Mouse (Mus musculus) regulatory T cell (primary cell): Measurements from ENCODE around the gene Erp29.
"Not testable (repeated sequence)": the region's sequence is repeated elsewhere in the genome, so short reads cannot be mapped to it uniquely, and the experiment has no call there.

Source experiments
- in situ Hi-C: fragments of 300-600 bp; cut with MboI, MseI; formaldehyde crosslinking; loops from one replicate; pipeline ENCODE4 v1.15.1; 2025; ENCODE audit warnings: high pct_unique_total_duplicates

The Erp29 gene

DNA sequence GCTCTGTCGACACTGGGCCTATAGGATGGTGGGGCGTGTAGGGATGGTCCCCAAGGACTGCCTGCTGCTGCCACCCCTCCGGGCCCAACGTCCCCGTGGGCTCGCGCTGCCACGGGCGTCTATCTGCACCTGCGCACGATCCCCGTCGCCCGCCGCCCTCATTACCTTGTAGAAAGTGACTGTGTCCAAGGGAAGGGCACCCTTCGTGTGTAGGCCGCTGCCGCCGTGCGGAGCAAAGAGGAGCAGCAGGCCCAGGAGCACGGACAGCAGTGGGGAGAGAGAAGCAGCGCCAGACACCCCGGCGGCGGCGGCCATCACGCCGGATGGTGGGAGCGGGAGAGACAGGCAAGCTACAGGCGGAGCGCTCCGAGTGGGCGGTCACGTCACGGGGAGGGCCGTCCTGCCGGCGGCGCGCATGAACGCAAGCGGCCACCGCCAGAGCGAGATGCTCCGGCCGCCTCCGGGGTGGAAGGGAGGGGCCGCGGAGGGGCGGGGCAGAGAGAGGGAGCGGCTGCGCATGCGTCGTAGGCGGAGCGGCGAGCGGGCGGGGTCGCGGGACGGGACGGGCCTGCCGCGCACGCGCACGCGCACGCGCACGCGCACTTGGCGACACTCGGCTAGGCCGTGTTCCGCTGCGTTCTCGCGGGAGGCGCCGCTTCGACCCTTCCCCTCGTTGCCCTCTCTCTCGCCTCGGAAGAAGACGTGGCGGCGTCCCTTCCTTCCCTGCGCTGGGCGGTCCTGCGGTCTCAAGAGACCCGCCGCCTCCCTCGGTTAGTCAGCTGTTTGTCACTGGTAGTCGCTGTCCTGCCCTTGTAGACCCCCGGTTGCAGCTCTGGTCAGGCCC, at the start of gene Erp29:
Gene Erp29 (minus strand): TSS at position 481 of the 844 bp plus-strand sequence.
- in situ Hi-C loops: no loop called here

DNA sequence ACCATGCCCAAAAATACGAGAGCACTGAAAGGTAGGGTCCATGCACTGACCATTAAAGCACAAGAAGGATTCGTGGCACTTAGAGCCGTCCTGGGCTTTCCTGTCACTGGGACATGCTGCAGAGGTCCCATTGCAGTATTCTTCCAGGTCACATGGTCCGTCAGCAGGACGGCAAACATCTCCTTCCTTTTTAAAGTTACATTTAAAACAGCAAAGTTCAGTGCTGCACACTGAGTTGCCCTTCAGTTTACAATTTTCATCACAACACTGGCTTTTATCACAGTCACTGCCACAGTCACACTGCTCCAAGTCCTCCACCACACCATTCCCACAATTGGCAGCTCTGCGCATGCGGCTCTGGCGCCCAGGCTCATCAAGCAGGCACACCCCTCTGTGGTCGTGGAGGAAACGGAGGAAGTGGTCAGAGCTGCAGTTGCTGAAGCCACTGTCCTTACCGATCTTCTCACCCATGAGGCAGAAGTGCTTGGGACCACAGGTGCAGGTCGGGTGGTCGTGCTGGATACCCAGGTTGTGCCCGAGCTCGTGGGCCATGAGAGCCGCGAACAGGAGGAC, 49.2 kb upstream of the Erp29 start:
- in situ Hi-C loops: not testable (repeated sequence)

DNA sequence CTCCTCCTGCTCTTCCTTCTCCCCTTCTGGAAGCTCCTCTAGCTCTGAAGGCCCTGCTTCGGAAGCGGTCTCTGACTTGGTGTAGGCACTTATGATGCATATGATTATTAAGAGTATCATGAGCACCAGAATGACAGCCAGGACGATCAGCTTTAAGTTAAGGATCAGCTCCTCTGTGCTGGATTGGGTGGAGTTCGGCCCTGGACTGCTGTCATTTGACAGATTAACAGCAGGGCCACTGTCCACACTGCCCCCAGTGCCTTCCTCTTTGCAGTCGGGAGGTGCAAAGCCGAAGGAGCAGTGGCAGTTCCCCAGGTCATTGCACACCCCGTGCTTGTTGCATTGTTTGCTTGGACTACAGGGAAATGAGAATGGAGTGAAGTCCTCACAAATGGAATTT, 48.4 kb upstream of the Erp29 start:
- in situ Hi-C loops: no loop called here

DNA sequence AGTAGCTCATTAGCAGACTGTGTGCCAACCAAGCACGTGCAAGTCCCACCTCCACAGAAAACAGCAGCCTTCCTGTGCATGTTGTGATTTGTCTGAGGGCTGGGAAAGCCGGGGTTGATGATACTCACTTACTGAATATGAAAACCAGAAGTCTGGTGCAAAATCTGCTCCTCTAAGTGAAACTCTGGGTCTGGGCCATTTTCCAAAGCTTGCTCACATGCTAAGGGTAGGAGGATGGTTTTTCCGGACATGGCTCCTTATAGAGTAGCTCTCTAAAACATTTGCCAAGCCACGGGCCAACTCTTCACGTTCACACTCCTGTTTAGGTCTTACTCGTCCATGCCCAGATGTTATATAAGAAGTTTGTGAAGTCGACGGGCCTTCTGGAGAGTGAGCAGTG, 41.0 kb upstream of the Erp29 start:
- in situ Hi-C loops: no loop called here

DNA sequence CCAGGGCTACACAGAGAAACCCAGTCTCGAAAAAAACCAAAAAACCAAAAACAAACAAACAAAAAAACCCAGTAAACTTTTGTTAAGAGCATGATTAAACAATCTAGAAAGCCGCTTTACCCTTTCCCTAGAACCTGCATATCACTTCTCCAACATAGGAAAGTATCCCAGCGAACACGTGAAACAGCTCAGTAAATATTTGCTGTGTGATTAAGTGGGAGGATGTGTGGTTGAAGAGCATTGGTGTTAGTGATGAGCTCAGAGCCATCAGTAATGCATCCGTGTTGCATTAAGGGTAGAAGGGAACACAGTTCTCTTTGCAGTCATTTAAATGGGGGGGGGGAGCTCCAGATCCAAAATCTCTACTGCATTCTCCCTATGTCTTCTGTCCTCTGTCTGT, 32.5 kb upstream of the Erp29 start:
- in situ Hi-C loops: no loop called here

DNA sequence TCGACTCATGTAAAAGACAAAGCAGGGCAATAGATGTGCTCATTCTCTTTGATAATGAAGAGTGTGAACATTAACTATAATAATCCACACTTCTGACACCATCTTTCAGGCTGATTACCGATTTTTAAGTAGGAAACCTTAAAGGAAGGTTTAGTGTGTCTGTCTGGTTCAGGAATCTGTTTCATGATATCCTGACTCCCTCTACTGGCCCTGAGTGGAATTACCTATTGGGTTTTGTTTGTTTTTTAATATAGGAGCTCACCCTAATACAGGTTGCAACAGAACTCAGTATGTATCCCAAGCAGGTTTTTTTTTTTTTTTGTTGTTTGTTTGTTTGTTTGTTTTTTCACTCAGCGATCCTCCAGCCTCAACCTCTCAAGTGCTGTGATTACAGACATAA, 25.4 kb upstream of the Erp29 start:
- in situ Hi-C loops: no loop called here

DNA sequence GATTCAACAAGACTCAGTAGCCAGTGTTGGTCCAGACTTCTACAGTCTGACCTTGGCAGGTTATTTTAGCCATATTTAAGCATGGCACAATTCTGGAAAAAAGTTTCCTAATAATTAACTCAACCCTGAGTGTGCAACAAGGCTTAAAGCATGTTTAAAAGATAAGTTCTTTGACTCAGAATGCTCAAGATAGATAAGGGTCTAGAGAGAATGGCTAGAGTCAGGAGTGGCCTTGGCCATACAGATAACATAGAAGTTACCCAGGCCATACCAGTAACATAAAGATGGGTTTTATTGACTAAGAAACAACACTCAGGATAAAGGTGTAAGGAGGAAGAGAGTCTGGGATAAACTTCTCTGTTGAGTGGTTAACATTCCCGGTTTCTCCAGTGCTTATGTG, 23.7 kb upstream of the Erp29 start:
- in situ Hi-C loops: no loop called here

DNA sequence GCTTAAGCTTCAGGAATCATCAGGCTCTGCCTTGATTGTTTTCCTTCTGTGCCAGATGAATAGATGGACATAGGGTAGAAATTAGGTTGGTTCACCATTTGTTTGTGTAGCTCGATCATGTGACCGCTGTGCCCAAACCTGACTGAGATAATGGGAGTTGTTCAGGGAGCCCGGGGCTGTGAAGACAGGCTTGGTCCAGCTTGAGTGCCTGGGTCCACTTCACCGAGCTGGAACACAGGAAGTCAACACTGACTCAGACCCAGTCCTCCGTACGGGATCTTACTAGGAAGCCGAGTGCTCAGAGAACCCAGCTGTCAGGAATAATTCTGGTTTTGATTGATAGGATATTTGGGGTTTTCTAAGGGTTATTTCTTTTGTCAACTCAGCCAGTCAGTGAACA, 22.3 kb upstream of the Erp29 start:
- in situ Hi-C loops: no loop called here

DNA sequence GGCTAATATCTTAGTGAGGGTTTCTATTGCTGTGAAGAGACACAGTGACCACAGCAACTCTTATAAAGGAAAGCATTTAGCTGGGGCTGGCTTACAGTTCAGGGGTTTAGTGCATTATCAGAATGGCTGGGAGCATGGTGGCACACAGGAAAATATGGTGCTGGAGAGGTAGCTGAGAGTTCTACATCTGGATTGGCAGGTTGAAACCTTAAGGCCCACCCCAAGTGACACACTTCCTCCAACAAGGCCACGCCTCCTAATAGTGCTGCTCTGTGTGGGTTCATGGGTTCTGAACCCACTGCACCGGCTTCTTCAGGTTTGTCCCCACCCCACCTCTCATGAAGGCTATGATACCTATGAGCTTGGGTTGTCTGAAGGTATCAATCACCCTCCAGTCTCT, 20.1 kb upstream of the Erp29 start:
- in situ Hi-C loops: no loop called here

DNA sequence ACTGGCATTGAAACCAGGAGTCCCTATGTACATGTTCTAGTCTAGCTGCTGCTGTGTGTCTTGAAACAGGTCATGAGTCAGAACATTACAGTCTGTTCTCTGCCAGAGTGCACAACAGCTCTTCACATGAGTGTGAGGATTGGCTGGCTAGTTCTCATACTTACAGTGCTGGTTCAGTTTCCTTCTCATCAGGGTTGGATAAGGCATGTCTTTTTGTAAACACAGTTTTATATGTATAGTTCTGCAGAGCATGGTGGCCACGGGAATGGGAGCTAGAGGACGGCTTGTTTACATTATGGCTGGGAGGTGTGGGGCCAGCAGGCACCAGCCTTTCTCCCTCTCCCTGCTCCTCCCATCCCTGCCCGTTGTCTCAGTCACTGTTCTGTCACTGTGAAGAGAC, 17.3 kb upstream of the Erp29 start:
- in situ Hi-C loops: no loop called here

DNA sequence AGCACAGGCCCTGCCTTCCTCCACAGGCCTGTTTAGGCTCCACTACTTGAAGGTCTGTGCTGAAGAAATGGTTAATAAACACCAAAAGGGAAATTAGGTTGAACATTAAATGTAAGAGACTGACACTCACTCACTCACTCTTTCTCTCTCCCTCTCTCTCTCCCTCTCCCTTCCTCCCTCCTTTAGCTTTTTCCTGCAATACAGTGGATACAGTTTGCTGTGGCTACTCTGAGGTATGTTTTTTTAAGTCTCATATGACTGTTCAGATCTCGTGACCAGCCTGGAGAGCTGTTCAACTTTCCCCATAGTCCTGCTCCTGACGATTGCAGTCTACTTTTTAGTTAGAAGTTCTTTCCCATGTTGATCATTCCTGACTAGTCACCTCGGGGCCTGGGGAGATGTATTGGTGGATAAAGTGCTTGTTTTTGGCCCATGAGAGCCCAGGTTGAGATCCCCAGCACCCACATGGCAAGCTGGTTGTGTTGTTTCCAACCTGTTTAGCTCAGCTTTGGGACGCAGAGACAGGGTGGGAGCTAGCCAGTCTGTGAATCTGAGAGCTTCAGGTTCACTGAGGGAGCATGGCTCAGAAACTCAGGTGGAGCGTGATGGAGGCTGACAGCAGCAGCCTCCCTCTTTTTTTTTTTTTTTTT, 11.4 kb upstream of the Erp29 start:
- in situ Hi-C loops: no loop called here

DNA sequence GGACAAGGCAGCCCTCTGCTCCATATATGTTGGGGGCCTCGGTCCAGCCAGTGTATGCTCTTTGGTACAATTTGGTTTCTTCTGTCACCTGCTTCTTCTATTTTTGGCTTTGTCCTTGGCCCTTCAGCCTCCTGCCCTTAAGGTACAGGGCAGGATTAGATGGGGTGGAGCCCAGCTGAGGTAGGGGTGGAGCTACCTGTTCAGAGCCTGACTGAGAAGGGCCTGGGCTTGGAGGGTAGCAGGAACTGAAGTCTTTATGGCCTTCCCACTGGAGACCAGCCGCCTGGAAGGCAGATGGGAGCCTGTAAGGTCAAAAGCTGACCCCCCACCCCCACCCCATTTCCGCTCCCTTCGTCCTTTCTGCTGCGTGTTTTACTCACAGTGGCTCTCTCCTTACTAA, 10.7 kb upstream of the Erp29 start:
- in situ Hi-C loops: no loop called here

DNA sequence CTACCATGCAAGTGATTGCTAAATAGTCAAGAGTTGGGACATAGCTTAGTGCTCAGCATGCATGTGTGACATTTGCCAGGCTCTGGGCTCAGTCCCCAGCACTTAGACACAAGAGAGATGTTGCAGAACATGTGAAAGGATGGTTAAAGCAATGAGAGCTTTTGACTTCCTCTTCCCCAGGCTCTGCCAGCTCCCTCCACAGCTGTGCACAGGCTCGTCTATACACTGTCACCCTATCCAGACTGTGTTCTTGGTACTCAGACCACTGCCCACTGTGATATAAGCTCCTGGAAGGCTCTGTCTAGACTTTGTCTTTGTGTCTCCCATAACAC, 9.8 kb upstream of the Erp29 start:
- in situ Hi-C loops: no loop called here

DNA sequence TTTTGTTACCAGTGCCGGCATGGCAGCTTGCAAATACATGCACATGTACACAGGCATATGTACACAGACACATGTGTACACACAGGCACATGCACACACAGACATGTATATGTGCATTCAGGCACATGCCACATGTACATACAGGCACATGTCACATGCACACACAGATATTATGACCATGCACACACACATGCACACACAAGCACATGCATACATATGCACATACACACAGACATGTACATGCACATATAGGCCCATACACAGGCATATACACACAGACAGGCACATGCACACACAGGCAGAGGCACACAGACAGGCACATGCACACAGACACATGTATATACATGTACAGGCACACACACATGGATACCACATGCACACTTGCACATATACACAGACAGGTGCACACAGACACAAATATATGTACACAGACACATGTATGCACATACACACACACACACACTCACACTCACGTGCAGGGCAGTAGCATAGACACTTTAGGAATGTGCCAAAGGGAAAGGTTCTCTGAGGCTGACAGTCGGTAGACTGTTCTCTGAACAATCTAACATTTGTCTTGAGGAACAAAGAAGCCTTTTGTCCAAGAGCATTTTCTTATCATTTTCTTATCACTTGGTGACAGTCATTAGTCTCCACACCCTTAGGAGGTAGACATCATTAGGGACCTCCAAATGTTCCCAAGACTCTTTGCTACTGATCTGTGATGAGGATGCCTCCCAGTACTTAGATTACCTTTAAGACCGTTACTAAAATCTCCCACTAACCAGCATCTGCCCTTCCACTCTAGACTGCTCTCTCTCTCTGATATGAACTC, 9.2 kb upstream of the Erp29 start:
- in situ Hi-C loops: no loop called here

DNA sequence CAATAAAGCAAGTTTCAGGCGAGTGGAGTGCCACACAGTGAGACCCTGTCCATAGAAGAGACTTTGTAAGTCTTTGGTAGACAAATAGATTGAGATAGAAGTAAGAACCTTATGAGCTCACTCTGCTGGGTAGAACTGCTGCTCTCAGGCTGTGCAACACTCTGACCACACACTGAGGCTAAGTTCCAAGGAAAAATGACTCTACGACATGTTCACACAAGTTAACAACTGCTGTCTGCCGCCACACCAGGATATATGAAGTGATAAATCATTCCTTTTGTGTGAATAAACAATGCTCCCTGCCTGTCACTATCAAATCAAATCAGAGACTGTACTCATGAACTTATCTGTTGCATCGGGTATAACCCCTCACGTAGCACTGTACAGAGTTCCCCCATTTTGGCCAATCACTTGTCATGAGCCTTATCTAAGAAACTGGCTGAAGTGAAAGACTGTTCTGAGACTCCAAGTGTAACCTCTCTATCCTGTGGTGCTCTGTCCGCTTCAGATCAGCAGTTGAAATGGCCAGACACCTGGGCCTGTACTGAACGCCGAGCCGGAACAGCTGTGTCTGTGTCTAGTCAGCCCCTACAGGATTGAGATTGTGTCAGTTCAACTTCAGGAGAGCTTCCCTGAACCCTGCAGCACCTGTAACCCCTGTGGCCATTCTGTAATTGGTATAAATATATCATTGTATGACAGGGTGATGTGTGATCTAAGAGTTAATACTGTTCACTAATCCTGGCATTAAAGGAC, 3.4 kb upstream of the Erp29 start:
- in situ Hi-C loops: no loop called here

DNA sequence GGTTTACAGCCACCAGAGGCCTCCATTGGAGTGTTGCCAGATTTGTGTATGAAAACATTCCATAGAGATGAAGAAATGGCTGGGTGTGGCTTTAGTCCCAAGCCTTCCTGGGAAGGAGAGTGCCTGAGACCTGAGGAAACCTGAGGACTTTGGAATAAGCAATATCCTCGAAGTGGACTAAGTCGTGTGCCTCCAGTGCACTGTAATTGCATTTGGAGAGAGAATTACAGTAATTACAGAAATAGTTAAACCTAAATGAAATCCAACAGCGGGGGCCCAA, 2.1 kb upstream of the Erp29 start:
- in situ Hi-C loops: no loop called here

DNA sequence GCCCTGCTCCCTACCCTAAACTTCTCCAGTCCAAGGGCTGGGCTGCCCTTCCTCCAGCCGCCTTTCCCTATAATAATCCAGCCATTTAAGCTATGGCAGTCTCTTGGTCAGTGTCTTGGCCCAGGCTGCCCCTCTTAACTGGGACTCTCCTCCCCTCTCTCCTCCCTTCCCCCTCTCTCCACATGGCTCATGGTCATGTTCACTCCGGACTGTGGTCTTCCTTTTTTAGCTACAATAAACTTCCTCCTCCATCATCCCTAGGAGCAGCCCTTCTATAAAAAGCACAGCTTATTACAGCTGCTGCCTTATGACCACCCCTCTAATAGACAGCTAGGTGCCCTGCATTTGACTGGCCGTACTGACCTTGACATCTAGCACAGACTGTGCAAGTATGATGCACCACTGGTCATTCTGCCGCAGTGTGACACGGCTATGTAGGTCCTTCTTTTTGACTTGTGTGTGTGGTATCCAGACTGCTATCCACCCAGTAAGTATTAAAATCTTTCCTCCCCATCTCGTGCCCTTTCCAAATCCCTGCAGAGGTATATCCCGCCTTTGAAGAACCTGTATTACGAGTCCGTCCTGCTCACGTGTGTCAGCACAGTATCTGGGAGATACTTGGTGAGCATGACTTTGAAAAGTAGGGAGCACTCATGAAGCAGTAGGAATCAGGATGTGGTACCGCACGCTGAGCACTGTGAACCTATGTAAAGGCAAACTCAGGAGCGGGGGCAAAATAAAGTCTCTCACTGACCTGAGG, 1.6 kb upstream of the Erp29 start:
- in situ Hi-C loops: no loop called here

DNA sequence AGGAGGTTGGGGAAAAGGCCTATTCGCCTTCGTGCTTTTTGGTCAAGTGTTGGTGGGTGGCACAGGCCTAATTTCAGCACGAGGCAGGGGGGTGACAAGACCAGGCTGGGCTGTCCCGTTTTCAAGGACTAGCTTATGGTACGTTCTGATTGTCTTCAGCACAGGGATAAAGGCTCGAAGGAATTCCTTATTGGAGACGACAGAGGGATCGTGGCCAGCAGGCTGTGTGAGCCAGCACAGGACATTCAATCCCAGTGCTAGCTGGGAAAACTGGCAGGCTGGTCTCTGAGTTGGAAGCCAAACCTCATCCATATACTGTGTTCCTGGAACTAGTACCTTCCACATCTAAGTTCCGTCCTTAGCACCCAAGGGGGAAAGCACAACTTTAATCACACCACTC, 600 bp upstream of the Erp29 start:
- in situ Hi-C loops: no loop called here

DNA sequence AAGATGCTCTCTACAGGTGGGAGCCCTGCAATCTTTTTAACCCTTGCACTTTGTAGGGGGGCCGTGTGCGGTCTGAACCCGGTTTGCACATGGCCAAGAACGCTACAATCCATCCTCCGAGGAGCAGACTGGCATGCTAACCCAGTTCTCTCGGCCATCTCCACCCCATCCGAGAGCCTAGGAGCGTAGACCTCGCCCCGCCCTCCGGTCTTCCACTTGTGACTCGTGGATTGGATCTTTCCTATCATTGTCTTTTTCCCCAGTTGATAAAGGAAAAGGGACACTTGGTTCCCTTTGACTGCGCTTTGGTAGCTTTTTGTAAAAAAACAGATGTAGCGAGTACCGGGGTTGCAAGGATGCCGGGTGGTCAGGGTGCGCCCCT, 671 bp downstream of the Erp29 start, which contains the start of gene Tmem116:
Gene Tmem116 (plus strand): TSS at position 250 of the 382 bp plus-strand sequence.
- in situ Hi-C loops: no loop called here

DNA sequence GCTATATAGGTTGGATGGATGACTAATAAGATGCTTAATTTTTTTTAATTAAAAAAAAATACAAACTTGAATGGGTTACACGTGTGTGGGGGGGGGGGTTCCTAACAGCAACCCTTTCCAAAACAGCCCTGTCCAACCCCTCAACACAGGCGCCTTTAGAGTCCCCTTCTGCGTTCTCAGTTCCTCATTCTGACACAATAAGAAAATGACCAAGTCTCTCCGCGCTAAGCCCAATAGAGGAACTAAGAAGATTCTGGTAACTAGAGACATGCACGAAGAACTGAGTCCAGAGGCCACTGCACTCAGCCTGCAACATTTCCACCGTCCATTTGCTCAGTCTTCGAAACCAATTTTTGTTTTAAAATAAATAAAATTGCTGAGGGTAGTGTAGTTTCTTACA, 1.1 kb downstream of the Erp29 start:
- in situ Hi-C loops: no loop called here

DNA sequence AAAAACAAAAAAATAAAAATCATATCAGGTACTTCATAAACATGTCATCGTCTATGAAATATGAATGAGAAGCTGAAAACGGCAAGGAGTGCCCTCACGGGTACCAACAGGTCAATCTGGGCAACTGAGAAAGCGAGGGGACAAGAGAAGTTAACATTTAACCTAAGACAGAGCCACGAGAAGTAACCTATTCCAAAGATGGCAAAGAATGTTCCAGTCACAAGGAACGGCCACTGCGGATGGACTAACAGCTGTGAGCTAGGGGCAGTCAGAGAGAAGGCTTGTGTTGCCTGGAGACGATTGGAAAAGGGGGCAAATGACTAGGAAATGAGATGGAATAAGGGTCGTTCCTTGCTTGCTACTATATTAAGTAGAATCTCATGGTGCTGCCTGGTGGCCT, 1.8 kb downstream of the Erp29 start:
- in situ Hi-C loops: no loop called here
